In genomic region chr6:129088161-129088560, GRCm38 (mm10) we compare ENCODE assay signal across 10 mouse cellular contexts. TPM values are rescaled to one million over a fixed set of nuclear protein-coding genes. Genes with fewer than 3 reads are reported as not detected.
DNase-seq lines count a peak whose midpoint lies in the region; ATAC-seq and TF ChIP-seq lines count a peak whose summit lies in the region.
"Had no signal": no experiment of that assay in that cellular context is flagged by ENCODE, and none has a peak within 500 bp of the region (broad histone marks: within the 10 kb centered on the region; RNA-seq: fewer than 3 reads in every experiment).

No protein-coding gene starts in this region.

- no peak for ATAC-seq in forebrain, embryonic 15.5 days (replicated peaks)

- no peak overlapping the region for H3K4me2 ChIP-seq in forebrain, embryonic 15.5 days (replicated peaks)

- H3K4me3 ChIP-seq in forebrain, embryonic 15.5 days: no peak overlapping the region

- no peaks in the 10 kb centered on the region for H3K27me3 ChIP-seq in forebrain, embryonic 15.5 days

- no peak for TF ChIP-seq POLR2A in brain, embryonic 14.5 days (IDR thresholded peaks at IDR 0.05; ENCODE audit: borderline replicate concordance, extremely low read depth, insufficient read depth, insufficient read length, poor library complexity, severe bottlenecking)

- no peak for TF ChIP-seq CTCF in brain, embryonic 14.5 days (IDR thresholded peaks at IDR 0.05; ENCODE audit: borderline replicate concordance, extremely low read depth, insufficient read depth, insufficient read length)

- no peaks in the 10 kb centered on the region for H3K4me1 ChIP-seq in forebrain, embryonic 15.5 days

- H3K9me3 ChIP-seq in forebrain, embryonic 15.5 days: no peaks in the 10 kb centered on the region

- no peak overlapping the region for H3K9ac ChIP-seq in forebrain, embryonic 15.5 days (replicated peaks)

- H3K36me3 ChIP-seq in forebrain, embryonic 15.5 days: no peaks in the 10 kb centered on the region

- H3K27ac ChIP-seq in forebrain, embryonic 15.5 days (replicated peaks): no peak overlapping the region

- 85% methylated on average over 1 of the region's 1 CpGs for WGBS in forebrain, embryonic 15.5 days

- DNase-seq in adrenal gland, postnatal 10 days: peak; percentile 41
- DNase-seq in adrenal gland, postnatal 25 days: no peak
- DNase-seq in layer of hippocampus, postnatal 10 days (ENCODE audit: low spot score in 2 of 2): peak; percentile 19 to 22
- DNase-seq in layer of hippocampus, adult 9-10 months (ENCODE audit: low spot score): no peak
- peak; percentile 42 for DNase-seq in brain, embryonic 14.5 days (ENCODE audit: low read depth)
- DNase-seq in naive thymus-derived CD4-positive, alpha-beta T cell, adult 2 months (ENCODE audit: low read depth): peak; percentile 80
- DNase-seq in cerebellum, adult 8-10 months: no peak

RNA-seq across cellular contexts. Expression of gene Clec2e, which starts 12.6 kb away (rescaled TPM):
- not detected for total RNA-seq in adrenal gland, postnatal 10 days (2021)
- not detected in 2 replicates for total RNA-seq in adrenal gland, postnatal 25 days (2021)
- total RNA-seq in layer of hippocampus, postnatal 10 days (2021): not detected
- polyA plus RNA-seq in brain, embryonic 14.5 days (2012; rRNA removed): 0.06 TPM in 1 of 2 replicates, not detected in the other
- polyA plus RNA-seq in forebrain, embryonic 15.5 days (2015; fragmentation: Nextera tagmentation; extraction: Ambion mirVana): not detected in 2 replicates
- total RNA-seq: hematopoietic stem cell, adult 5-6 weeks had no signal
- polyA plus RNA-seq: lung, embryonic 16.5 days had no signal

RNA-seq across cellular contexts. Expression of gene Klrb1f, which starts 42.5 kb away (rescaled TPM):
- total RNA-seq in adrenal gland, postnatal 10 days (2021): under 1 TPM; 0.42 to 0.48 TPM
- total RNA-seq in adrenal gland, postnatal 25 days (2021): not detected in 2 replicates
- total RNA-seq in layer of hippocampus, postnatal 10 days (2021): not detected
- polyA plus RNA-seq in brain, embryonic 14.5 days (2012; rRNA removed): 0.10 and 0.15 TPM in 2 replicates
- 0.20 TPM in 1 of 2 replicates, not detected in the other for polyA plus RNA-seq in forebrain, embryonic 15.5 days (2015; fragmentation: Nextera tagmentation; extraction: Ambion mirVana)

Comparison
In these comparisons a context has a peak if more than half of its experiments do, and no peak if none do; other contexts are left out.
1. DNase-seq: peak in adrenal gland, postnatal 10 days (single experiment), layer of hippocampus, postnatal 10 days (2 of 2), brain, embryonic 14.5 days (single experiment) and naive thymus-derived CD4-positive, alpha-beta T cell, adult 2 months (single experiment); none in adrenal gland, postnatal 25 days (single experiment), layer of hippocampus, adult 9-10 months (single experiment) and cerebellum, adult 8-10 months (single experiment).